Mouse (Mus musculus): ENCODE data around the gene Phlda3.

GRCm38 (mm10) chr1:135792143-135792939 lies 26.4 kb downstream of the Phlda3 start:
- TF ChIP-seq POLR2A (IDR thresholded peaks at IDR 0.05; ENCODE audit: borderline replicate concordance, low read depth, low read length) (no peak), CTCF (IDR thresholded peaks at IDR 0.05; ENCODE audit: low read depth, low read length) (no peak)
